Mouse (Mus musculus): ENCODE results near the gene Prkch. TPM values are rescaled to one million over a fixed set of nuclear protein-coding genes. Genes with fewer than 3 reads are reported as not detected.
A peak's percentile ranks its signal among the peaks of the same experiment; 100 is the strongest.

Gene Prkch
- polyA plus RNA-seq, 1 experiment from 2014 or later = 22.3 TPM

GRCm38 (mm10) chr12:73692321-73692720 lies 107.7 kb downstream of the Prkch start:
- DNase-seq (ENCODE audit: low spot score) = no peak
- Histone ChIP-seq H3K4me1 (replicated peaks; ENCODE audit: control insufficient read depth, insufficient read depth) (no peaks in the 10 kb centered on the region; the same call in 1 of the 2 replicates), H3K27me3 (ENCODE audit: control insufficient read depth, insufficient read depth, low read length) (no peaks in the 10 kb centered on the region), H3K4me3 (ENCODE audit: low read depth, low read length) (no peak overlapping the region), H3K9ac (ENCODE audit: low read length) (no peak overlapping the region), H3K27ac (replicated peaks) (no peak overlapping the region), H3K36me3 (ENCODE audit: control insufficient read depth, insufficient read depth, low read length) (no peaks in the 10 kb centered on the region), H3K4me2 (replicated peaks; ENCODE audit: low read depth) (no peak overlapping the region), H3K9me3 (ENCODE audit: control insufficient read depth, low read length) (no peaks in the 10 kb centered on the region)
- TF ChIP-seq CTCF (IDR thresholded peaks at IDR 0.05; ENCODE audit: low read depth) (peak; percentile 51), EP300 (optimal IDR thresholded peaks at IDR 0.05) (no peak)
- 12% methylated on average over 4 of the region's 4 CpGs for WGBS
- ATAC-seq (ENCODE audit: low FRiP score, low TSS enrichment) = no peak

GRCm38 (mm10) chr12:73693347-73693746 lies 108.8 kb downstream of the Prkch start:
- ATAC-seq (ENCODE audit: low FRiP score, low TSS enrichment) (peak; percentile 76), DNase-seq (ENCODE audit: low spot score) (peak; percentile 72)
- no peak overlapping the region for H3K27ac ChIP-seq (replicated peaks)
- WGBS = 27% methylated on average over 4 of the region's 4 CpGs
- H3K4me2 ChIP-seq (replicated peaks; ENCODE audit: low read depth) = no peak overlapping the region
- peak; percentile 84 for TF ChIP-seq CTCF (IDR thresholded peaks at IDR 0.05; ENCODE audit: low read depth)
- no peak for TF ChIP-seq EP300 (optimal IDR thresholded peaks at IDR 0.05)
- no peak overlapping the region for H3K9ac ChIP-seq (ENCODE audit: low read length)
- H3K36me3 ChIP-seq (ENCODE audit: control insufficient read depth, insufficient read depth, low read length) = no peaks in the 10 kb centered on the region
- H3K27me3 ChIP-seq (ENCODE audit: control insufficient read depth, insufficient read depth, low read length) = no peaks in the 10 kb centered on the region
- H3K4me1 ChIP-seq (replicated peaks; ENCODE audit: control insufficient read depth, insufficient read depth) = no peaks in the 10 kb centered on the region
- H3K9me3 ChIP-seq (ENCODE audit: control insufficient read depth, low read length) = no peaks in the 10 kb centered on the region
- H3K4me3 ChIP-seq (ENCODE audit: low read depth, low read length) = no peak overlapping the region

- 32% methylated on average over 13 of the region's 13 CpGs for WGBS
Measured at GRCm38 (mm10) chr12:73694690-73695089, 110.1 kb downstream of the Prkch start.

GRCm38 (mm10) chr12:73695110-73695509 lies 110.5 kb downstream of the Prkch start:
- no peak for TF ChIP-seq EP300 (optimal IDR thresholded peaks at IDR 0.05)
- peak; percentile 53 for TF ChIP-seq CTCF (IDR thresholded peaks at IDR 0.05; ENCODE audit: low read depth)
- WGBS = 79% methylated on average over 12 of the region's 16 CpGs
- Histone ChIP-seq H3K9me3 (ENCODE audit: control insufficient read depth, low read length) (no peaks in the 10 kb centered on the region), H3K4me1 (replicated peaks; ENCODE audit: control insufficient read depth, insufficient read depth) (no peaks in the 10 kb centered on the region), H3K27ac (replicated peaks) (no peak overlapping the region), H3K27me3 (ENCODE audit: control insufficient read depth, insufficient read depth, low read length) (no peaks in the 10 kb centered on the region), H3K36me3 (ENCODE audit: control insufficient read depth, insufficient read depth, low read length) (no peaks in the 10 kb centered on the region), H3K4me3 (ENCODE audit: low read depth, low read length) (no peak overlapping the region), H3K4me2 (replicated peaks; ENCODE audit: low read depth) (no peak overlapping the region), H3K9ac (ENCODE audit: low read length) (no peak overlapping the region)
- DNase-seq (ENCODE audit: low spot score) (peak; percentile 22), ATAC-seq (ENCODE audit: low FRiP score, low TSS enrichment) (no peak)

More at GRCm38 (mm10) chr12:73694690-73695089, 110.1 kb downstream of the Prkch start:
- Histone ChIP-seq H3K4me2 (replicated peaks; ENCODE audit: low read depth) (no peak overlapping the region), H3K9me3 (ENCODE audit: control insufficient read depth, low read length) (no peaks in the 10 kb centered on the region), H3K27me3 (ENCODE audit: control insufficient read depth, insufficient read depth, low read length) (no peaks in the 10 kb centered on the region), H3K9ac (ENCODE audit: low read length) (no peak overlapping the region), H3K4me3 (ENCODE audit: low read depth, low read length) (no peak overlapping the region), H3K27ac (replicated peaks) (no peak overlapping the region), H3K4me1 (replicated peaks; ENCODE audit: control insufficient read depth, insufficient read depth) (no peaks in the 10 kb centered on the region), H3K36me3 (ENCODE audit: control insufficient read depth, insufficient read depth, low read length) (no peaks in the 10 kb centered on the region)
- TF ChIP-seq EP300 (optimal IDR thresholded peaks at IDR 0.05) (no peak), CTCF (IDR thresholded peaks at IDR 0.05; ENCODE audit: low read depth) (no peak)
- ATAC-seq (ENCODE audit: low FRiP score, low TSS enrichment) = peak; percentile 38; the same call in 1 of the 2 replicates
- DNase-seq (ENCODE audit: low spot score) = no peak

- 76% methylated on average over 4 of the region's 4 CpGs for WGBS
- H3K9me3 ChIP-seq (ENCODE audit: control insufficient read depth, low read length) = no peaks in the 10 kb centered on the region
- DNase-seq (ENCODE audit: low spot score) (no peak), ATAC-seq (ENCODE audit: low FRiP score, low TSS enrichment) (no peak)
- no peak overlapping the region for H3K4me2 ChIP-seq (replicated peaks; ENCODE audit: low read depth)
- H3K4me3 ChIP-seq (ENCODE audit: low read depth, low read length) = no peak overlapping the region
- no peaks in the 10 kb centered on the region for H3K36me3 ChIP-seq (ENCODE audit: control insufficient read depth, insufficient read depth, low read length)
- H3K4me1 ChIP-seq (replicated peaks; ENCODE audit: control insufficient read depth, insufficient read depth) = no peaks in the 10 kb centered on the region
- H3K9ac ChIP-seq (ENCODE audit: low read length) = no peak overlapping the region
- TF ChIP-seq CTCF (IDR thresholded peaks at IDR 0.05; ENCODE audit: low read depth) (no peak), EP300 (optimal IDR thresholded peaks at IDR 0.05) (no peak)
- H3K27me3 ChIP-seq (ENCODE audit: control insufficient read depth, insufficient read depth, low read length) = no peaks in the 10 kb centered on the region
- H3K27ac ChIP-seq (replicated peaks) = no peak overlapping the region
Measured at GRCm38 (mm10) chr12:73696084-73696483, 111.5 kb downstream of the Prkch start.

GRCm38 (mm10) chr12:73696946-73697345 lies 112.3 kb downstream of the Prkch start:
- no peaks in the 10 kb centered on the region for H3K4me1 ChIP-seq (replicated peaks; ENCODE audit: control insufficient read depth, insufficient read depth)
- H3K27ac ChIP-seq (replicated peaks) = no peak overlapping the region
- no peak overlapping the region for H3K9ac ChIP-seq (ENCODE audit: low read length)
- no peak for DNase-seq (ENCODE audit: low spot score)
- 78% methylated on average over 4 of the region's 4 CpGs for WGBS
- H3K4me2 ChIP-seq (replicated peaks; ENCODE audit: low read depth) = no peak overlapping the region
- H3K36me3 ChIP-seq (ENCODE audit: control insufficient read depth, insufficient read depth, low read length) = no peaks in the 10 kb centered on the region
- no peak for ATAC-seq (ENCODE audit: low FRiP score, low TSS enrichment)
- TF ChIP-seq EP300 (optimal IDR thresholded peaks at IDR 0.05) (no peak), CTCF (IDR thresholded peaks at IDR 0.05; ENCODE audit: low read depth) (no peak)
- H3K4me3 ChIP-seq (ENCODE audit: low read depth, low read length) = no peak overlapping the region
- H3K27me3 ChIP-seq (ENCODE audit: control insufficient read depth, insufficient read depth, low read length) = no peaks in the 10 kb centered on the region
- H3K9me3 ChIP-seq (ENCODE audit: control insufficient read depth, low read length) = no peaks in the 10 kb centered on the region

Data from stomach, postnatal 0 days (tissue).